Mouse (Mus musculus) thymus, postnatal 10 days (tissue): Measurements from ENCODE around the gene Rmdn2.

Source experiments
- DNase-seq, 2 experiments: peaks; one replicate each; pipeline ENCODE4 v3.0.0; 2021; ENCODE audit warnings: low spot score in 2 of 2

The Rmdn2 gene

DNA sequence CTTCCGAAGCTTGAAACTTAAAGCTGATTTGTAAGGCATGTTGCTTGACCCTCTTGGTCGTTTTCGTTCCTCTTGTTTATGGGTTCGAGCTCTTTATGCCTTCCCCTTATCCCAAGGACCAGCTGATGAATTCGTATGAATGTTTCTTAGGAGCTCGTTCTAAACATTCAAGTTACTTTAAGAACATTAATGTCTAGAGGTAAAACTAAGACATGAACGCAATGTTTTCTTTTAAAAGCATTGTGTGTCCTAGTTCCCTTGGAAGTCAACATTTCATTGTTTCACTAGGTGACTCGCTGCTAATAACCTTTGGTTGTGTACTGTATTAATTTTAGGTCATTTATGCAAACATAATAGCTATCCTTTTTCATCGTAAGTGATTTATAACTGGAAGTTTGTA is 4.2 kb downstream of the Rmdn2 start:
- no peak for DNase-seq

DNA sequence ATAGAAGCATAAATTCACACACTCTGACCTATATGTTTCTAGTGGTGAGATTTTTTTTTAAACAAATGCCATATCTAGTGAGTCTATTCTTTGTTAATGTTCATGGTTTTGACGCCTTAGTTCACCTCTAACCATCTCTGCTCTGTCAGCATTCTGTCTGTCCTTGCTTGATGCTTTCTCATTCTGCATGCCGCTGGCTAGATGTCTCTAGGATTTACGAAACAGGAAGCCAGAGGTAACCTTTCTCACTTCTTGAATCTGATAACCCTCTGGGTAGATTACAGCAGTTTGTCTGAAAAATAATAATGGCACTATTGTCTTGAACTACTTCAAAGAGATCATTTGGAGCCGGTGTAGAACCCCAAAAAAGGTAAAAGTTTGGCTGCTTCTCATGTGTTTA is 5.0 kb downstream of the Rmdn2 start:
- DNase-seq = no peak

DNA sequence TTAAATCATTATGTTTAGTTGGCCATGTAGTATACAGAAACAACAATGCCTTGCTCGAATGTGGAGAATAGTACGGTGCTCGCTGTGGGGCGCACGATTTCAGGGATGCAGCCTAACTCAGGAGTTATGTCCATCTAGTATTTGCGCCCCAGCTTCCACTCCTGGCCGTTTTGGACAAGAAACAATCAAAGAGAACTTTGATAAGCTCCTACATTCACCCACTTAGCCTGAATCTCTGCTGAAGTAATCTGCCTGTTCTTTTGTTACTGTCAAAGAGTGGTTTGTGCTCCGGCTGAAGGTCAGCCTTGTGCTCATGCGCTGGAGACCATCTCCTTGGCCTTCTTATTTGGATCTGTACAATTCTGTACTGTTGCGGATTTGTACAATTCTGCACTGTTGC is 6.8 kb downstream of the Rmdn2 start:
- DNase-seq = no peak

DNA sequence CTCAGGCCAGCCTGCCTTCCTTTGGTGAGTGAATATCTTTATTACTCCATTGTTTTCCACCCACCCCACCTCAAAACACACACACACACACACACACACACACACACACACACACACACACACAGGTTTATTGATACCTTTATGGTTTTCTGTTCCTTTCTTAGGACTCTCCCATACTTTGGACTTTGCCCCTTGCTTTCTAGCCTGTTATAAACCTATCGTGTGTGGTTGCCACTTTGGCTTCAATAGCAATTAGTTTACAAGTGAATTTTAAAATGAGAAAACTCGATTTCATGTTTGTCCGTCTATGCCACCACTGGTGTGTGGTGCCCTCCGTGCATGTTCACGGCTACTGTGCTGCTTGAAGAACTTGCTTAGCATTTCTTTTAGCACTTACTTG is 7.3 kb downstream of the Rmdn2 start:
- no peak for DNase-seq

DNA sequence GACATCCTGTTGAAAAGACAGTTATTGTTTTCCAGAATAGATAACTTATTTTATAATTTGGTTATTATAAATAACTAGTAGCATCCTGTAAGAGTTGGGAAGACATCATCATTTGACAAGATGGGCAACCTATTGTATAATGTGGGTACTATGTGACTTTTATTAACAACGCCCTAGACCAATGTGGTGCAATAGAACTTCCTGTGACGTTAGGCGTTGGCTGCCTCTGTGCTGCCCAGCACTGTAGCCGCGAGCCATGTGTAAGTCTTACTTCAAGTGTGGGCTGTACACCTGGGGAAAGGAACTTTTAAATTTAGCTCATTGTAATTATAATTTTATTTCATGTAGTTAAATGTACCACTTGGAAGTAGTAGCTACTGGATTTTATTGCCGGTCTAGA is 10.4 kb downstream of the Rmdn2 start:
- DNase-seq = no peak

DNA sequence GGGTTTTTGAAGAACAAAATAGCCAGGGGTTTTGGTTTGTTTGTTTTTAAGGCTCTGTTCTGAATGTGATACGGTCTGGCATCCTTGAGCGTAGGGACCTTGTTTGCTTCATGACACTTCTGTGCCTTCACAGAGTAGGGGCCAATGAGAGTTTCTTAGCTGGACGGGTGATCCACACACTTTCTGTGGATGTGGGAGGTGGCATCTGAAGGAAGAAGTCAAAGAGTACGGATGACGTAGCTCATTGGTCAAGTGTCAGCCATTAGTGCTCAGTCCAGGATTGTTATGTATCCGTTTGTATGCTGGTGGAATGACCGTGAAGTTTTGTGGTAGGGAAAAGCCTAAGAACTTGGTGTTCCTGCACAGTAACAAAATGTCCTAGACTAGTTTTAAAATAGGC is 10.9 kb downstream of the Rmdn2 start:
- DNase-seq = no peak

DNA sequence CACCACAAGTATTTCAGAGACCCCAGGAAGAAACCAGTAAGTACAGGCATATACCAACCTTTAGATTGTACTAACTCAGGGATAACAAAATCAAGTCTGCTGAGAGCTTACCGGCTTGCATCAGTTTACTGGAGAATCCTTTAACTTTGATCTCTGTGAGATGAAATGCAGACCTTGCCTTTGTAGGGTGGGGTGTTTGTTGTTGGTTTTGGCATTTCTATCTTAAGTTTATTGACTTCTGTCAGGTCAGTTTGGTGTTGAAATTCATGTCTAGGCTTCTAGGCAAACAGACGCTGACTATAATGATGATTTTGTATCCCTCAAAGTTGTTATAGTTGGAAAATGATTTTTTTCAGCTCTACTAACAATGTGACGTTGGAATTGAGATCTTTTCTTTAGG is 12.2 kb downstream of the Rmdn2 start:
- DNase-seq = no peak

DNA sequence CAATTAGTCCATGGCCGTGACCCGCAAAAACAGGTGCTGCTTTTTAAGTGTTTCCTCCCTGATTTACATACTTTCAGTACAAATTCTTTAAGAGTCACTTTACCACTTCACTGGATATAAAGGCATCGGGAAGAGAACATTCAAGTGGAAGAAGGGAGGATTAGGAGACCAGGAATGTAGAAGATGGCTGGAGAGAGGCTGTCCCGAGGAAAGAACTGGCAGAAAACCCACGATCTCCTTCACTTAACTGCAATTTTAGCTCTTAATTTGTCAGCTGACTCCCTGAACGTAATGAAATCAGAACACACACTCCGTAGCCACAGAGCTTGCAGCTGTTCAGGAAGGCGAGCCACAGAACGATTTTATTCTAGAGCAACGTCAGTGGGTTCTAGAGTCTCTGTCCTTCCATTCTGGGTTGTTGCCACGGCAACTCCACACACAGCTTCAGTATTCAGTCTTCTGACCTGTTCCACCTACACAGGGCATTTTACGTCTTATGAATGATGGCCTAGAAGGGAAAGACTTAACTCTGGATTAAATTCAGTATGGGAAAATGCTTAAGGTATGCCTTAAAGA is 14.7 kb downstream of the Rmdn2 start:
- no peak for DNase-seq

DNA sequence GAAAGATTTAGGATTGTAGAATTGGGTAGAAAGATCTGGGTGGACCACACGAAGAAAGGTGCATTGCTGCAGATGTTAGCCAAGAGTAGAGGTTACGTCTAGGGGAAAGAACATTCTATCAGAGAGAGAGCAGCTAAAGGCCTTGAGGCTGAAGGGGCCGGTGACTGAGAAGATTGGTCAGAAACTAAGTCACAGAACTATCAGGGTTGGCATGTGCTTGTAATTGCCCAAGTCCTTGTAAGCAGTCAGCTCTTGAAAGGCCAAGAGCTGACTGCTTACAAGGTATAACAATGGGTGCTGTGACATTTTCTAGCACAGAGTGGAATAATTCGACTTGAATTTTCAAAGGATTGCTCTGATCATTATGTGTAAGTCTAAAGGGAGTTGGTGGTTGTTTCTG is 38.2 kb downstream of the Rmdn2 start:
- no peak for DNase-seq

DNA sequence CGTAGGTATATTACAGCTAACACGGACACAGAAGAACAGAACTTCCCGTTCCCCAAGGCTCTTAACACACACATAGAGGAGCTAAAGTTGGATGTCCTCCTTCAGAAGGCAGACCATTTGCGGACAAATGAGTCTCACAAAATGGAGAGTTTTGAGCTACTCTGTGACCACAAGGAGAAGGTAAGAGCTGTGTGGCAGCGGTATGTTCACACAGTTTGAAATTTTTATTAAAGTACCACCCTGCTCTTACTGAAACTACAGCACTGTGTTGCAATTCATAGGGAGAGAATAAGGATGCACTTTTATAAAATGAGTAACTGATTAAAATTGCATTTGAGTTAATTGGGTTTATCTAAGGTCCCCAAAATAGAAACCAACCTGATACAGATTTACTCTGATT is 38.6 kb downstream of the Rmdn2 start:
- DNase-seq = no peak

DNA sequence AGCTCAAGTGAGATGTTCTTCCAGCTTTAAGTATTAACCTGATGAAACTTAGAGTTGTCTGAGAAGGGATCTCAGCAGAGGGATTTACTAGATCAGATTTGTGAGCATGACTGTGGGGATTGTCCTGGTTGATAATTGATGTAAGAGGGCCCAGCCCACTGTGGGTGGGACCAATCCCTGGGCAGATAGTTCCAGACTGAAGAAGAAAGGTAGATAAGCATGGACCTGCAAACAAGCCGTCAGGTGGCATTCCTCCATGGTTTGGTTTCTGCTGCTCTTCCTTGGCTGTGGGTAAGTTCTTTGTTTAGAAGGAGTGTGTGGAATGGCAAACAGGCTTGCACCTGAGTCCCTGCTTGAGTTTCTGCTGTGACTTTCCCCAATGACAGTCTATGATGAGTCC is 41.5 kb downstream of the Rmdn2 start:
- no peak for DNase-seq

DNA sequence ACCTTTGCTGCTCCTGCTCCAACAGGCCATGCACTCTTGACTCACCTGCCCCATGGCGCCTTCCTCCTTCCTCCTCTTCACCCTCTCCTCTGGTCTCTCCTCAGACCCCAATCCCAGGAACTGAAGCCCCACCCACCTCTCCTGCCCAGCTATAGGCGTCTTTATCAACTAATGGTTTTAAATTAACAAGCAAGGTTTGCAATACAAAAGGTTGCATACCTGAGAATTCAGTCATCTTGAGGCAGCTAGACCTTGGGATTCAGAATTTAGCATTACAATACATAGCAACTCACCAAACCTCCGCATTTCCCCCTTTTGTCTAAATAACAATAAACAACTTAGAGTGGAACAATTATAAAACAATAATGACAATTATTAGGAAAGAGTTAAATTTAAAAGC is 42.5 kb downstream of the Rmdn2 start:
- no peak for DNase-seq

DNA sequence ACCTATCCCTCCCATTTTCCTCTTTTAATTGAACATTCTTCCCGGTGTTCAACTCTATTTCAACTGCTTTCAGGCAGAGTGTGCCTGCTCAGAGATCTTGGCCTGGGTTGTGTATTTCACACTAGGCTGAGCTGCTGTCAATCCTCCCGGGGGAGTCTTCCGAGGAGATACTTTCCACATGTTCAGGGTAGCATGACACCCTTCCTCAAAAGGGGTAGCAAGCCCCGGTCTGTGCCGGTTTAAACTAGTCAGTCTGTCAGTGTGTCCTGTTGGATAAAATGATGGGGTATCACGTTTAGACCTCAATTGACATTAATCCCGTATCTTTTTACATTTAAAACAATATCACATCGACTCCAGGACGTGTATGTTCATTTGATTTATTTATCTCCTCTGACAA is 46.1 kb downstream of the Rmdn2 start:
- no peak for DNase-seq

DNA sequence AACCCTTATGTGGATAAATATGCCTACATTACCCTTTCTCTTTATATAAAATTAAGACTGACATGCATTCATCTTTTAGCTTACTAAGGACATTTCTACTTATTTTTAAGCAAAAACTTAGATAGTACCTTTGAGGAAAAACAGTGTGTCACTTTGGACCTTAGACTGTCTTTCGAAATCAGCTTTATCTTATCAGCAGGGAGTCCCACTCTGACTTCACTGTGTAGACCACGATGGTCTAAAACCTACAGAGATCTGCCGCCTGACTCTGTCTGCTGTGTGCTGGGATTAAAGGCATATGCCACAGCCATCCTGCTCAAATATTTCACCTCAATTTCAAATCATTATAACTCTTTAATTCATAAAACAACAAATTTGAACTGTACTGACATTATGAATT is 46.8 kb downstream of the Rmdn2 start:
- no peak for DNase-seq

DNA sequence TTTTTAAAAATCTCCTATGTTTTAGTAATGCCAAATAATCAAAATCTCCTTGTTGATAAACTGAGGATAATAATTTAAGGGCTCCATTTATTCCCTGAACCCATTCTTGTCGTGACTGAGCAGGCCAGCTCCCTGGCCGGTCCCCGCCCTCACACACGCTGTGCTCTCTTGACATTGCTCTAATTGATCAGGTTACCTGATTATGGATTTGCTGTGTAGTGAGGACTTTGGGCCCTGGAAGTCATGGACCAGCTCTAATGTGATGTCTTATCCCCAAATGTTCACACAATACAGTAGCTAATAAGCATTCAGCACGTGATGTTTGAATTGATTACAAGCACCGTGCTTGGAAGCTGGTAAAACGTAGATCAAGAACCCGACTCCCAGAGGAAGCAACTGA is 47.2 kb downstream of the Rmdn2 start:
- DNase-seq = no peak

DNA sequence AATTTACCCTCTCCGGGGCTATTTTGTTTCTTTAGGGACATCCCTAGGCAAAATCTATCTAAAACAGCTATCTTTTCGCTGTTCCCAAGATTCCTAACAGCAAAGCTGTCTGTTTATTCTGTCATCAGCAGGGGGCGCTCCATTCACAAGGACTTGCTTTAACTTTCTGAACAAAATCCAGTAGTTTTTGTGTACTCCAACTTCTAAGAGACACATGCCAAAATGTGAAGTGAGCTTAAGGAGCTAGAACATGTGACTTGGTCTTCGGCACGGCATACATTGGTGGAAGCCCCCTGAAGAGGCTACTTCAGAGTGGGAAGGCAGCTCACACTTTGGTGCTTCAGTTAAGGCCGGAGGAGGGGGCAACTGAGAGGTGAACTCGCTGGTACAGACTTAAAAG is 49.7 kb downstream of the Rmdn2 start:
- DNase-seq = peak; percentile 13 to 72

DNA sequence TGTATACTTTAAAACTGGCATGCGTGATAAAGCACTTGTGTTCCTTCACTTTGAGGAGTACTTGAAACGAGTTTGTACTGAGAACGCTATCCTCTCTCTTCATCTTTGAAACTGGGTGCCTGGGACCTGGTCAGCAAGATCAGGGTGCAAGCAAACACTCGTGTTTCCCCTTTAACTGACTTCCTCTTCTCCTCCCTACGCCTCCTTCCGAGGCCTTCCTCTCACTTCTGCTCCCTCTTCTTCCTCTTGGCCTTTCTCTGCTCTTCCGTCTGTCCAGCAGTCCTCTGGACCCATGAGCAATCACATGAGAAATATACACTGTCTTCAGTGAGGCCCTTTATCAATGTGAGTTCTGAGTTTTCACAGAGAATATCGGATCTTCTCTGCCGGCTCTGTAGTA is 50.2 kb downstream of the Rmdn2 start:
- DNase-seq = no peak

DNA sequence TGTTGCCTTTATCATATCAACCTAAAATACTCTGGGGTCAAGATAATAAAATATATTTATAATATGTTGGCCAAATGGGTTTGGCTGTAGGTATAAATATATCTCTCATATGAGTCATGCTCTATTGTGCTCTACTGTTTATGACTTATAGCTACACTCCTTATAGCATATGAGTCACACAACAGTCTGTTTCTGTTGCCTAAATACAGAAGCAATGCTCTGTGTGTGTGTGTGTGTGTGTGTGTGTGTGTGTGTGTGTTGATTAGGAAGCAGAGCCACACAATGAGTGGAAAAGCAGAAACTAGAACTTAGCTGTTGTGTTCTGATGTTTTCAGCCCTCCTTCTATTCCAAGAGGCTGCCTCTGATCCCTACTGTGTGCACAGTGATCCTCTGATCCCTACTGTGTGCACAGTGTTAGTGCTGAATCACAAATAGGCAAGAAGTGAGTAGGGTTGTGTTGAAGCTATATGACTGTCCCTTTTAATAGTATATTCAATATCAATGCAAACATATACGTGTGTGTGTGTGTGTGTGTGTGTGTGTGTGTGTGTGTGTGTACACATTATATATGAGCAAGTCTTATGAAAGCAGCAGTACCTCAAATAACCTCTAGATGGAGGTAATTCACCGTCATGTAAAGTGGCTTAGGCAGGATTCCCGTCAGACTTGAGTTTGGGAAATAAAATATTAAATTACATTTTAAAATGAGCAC is 51.9 kb downstream of the Rmdn2 start:
- DNase-seq = peak in 1 of 2 experiments; percentile 19

DNA sequence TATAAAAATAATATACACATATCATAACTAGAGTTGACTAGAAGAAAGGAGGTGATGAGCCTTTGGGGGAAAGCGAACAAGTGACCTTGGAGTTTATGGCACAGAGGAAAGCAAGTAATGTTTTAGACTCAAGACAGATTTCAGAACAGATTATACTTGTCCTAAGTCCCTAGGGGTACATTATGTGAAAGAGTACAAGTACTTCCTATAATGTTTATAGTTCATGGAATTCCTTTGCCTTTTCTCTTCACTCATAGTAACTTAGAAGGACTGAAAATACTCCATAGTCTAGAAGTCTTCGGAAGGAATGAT is 52.4 kb downstream of the Rmdn2 start:
- DNase-seq = no peak

DNA sequence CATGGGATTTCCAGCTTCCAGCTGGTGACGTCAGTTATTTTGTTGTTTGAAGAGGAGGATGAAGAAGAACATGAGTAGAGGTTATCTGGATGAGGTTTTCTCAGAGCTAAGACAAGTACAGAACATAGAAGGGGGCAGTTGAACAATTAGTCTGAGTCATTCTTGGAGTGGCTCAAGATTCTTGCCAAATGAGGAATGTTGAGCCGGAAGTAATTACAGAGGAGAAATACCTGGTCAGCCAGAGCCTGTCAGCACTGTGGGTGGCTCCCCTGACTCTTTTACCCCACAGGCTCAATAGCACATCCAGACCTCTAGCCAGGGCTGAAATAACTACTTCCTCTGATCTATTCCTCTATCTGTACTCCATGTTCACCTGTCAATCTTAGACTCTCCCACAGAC is 59.2 kb downstream of the Rmdn2 start:
- no peak for DNase-seq

DNA sequence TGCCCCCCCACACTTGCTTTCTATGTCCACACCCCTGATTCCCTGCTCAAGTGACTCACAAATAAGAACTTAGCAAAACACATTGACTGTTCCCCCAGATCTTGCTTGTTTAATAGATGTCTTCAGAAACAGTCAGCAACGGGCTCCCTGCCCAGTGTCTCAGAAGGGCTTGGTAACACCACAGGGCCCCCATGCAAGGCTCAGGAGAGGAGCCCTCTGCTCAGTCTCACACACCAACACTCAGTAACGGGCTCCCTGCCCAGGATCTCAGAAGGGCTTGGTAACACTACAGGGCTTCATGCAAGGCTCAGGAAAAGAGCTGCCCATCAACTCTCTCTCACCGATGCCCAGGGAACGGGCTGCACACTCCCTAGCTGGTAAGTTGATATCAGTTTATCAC is 83.4 kb downstream of the Rmdn2 start:
- DNase-seq = no peak

DNA sequence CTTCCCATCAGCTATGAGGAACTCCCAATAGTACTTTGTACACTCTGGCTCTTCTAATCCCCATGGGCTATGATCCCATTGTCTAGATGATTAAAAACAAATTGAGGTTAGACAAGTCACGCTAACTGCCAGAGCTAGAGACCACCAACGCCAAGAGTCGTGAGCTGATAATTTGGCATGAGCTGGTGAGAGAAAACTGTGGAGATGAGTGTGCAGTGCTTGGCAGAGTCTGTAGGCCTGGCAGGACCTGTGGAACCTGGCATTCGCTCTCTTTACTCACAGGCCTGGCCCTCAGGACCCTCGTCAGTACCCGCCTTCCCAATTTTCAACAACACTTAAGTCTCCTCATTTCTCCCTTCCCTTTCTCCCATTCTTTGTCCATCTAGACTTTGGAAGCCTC is 83.9 kb downstream of the Rmdn2 start:
- DNase-seq = no peak

DNA sequence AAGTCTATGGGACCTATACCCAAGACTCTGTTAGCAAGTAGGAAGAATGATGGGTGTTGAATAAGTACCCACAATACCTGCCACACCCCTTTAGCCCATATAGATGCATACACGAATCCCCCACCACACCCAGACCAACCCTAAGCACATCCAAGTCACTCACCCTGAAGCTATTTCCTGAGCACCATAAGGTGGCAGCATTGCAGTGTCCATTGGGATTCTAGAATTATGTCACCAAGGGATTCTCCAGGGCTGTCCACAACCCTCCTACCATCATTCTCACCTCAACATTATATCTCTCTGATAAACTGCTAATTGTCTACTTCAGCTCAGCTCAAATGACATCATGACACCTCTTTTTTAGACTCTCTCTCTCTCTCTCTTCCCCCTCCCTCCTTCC is 87.5 kb downstream of the Rmdn2 start:
- DNase-seq = no peak

DNA sequence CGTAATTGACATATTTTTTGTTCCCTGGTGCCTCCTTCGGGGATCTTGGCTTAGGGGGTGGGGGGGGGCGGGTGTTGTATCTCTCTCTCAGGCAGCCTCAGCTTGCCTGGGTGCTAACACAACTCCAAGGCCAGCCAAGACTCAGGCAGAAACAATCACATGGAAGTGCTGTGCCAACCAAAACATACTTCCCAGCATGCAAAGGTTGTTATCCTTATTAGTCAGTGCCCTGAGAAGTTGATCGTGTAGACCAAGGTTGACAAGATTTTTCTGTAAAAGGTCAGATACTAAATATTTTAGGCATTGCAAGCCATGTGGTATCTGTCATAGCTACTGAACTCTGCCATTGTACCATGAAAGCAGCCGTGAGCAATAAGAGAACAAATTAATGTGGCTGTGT is 89.2 kb downstream of the Rmdn2 start:
- no peak for DNase-seq
